Mouse (Mus musculus) heart, embryonic 14.5 days (tissue): ENCODE data around the gene Lyrm9. TPM values are rescaled to one million over a fixed set of nuclear protein-coding genes. Genes with fewer than 3 reads are reported as not detected.

Experiments
- ATAC-seq: fragments of 200-750 bp; cut with Nextera tagmentation; 2 replicates; pipeline ENCODE4 v1.8.0; 2017; ENCODE audit warnings: low read depth, moderate TSS enrichment; ENCODE audit not compliant: insufficient number of reproducible peaks, insufficient read depth, low FRiP score
- H3K27ac ChIP-seq, 2 experiments: fragments of 200-500 bp in 1 of 2; fragments of 300-500 bp in 1 of 2; sonication (generic) in 1 of 2; replicated peaks in 1 of 2; 2 replicates each; pipeline ENCODE4 v1.5.1; 2012 to 2014; ENCODE audit warnings: low read depth in 2 of 2, low read length in 2 of 2, control low read depth in 1 of 2, mild to moderate bottlenecking in 1 of 2, mixed read lengths in 1 of 2; ENCODE audit not compliant: control insufficient read depth in 1 of 2, insufficient read depth in 1 of 2
- H3K27me3 ChIP-seq: fragments of 300-500 bp; sonication (generic); 2 replicates; pipeline ENCODE4 v1.6.1; 2014; ENCODE audit warnings: mild to moderate bottlenecking, low read length, control low read depth; ENCODE audit not compliant: control insufficient read depth, insufficient read depth
- H3K36me3 ChIP-seq: fragments of 300-500 bp; sonication (generic); 2 replicates; pipeline ENCODE4 v1.6.1; 2014; ENCODE audit warnings: mild to moderate bottlenecking, control low read depth, low read length, mixed read lengths; ENCODE audit not compliant: control insufficient read depth, insufficient read depth
- H3K4me1 ChIP-seq, 2 experiments: fragments of 200-500 bp in 1 of 2; fragments of 300-500 bp in 1 of 2; sonication (generic) in 1 of 2; 2 replicates each; pipeline ENCODE4 v1.6.1; 2012 to 2014; ENCODE audit warnings: low read length in 2 of 2, control low read depth in 1 of 2, mixed read lengths in 1 of 2; ENCODE audit not compliant: control insufficient read depth in 2 of 2, insufficient read depth in 2 of 2
- H3K4me2 ChIP-seq: fragments of 300-500 bp; sonication (generic); 2 replicates; pipeline ENCODE4 v1.6.1; 2014; ENCODE audit warnings: mild to moderate bottlenecking, low read length
- H3K4me3 ChIP-seq, 2 experiments: fragments of 200-500 bp in 1 of 2; fragments of 300-500 bp in 1 of 2; sonication (generic) in 1 of 2; 2 replicates each; pipeline ENCODE4 v1.5.1; 2012 to 2014; ENCODE audit warnings: low read length in 2 of 2, mild to moderate bottlenecking in 2 of 2, control low read depth in 1 of 2, low read depth in 1 of 2, moderate library complexity in 1 of 2; ENCODE audit not compliant: control insufficient read depth in 1 of 2, insufficient read depth in 1 of 2
- H3K9ac ChIP-seq: fragments of 300-500 bp; sonication (generic); 2 replicates; pipeline ENCODE4 v1.6.1; 2014; ENCODE audit warnings: mild to moderate bottlenecking, low read length
- H3K9me3 ChIP-seq: fragments of 300-500 bp; sonication (generic); 2 replicates; pipeline ENCODE4 v1.6.1; 2016; ENCODE audit warnings: low read length, control low read depth; ENCODE audit not compliant: control insufficient read depth
- WGBS: fragments of 180-500 bp; shearing (Covaris S2); extraction: QIAGEN DNeasy Blood & Tissue Kit; methylation state at CpG from one replicate; pipeline ENCODE4 v1.1.7; 2014; 5-methylcytosine and 5-hydroxymethylcytosine counted together
- polyA plus RNA-seq: library from polyadenylated mRNA; unstranded; fragments of >200 nt; fragmentation: Nextera tagmentation; extraction: Ambion mirVana; gene quantifications from 2 replicates; pipeline ENCODE4 v1.2.1, GENCODE M21; 2014

Gene Lyrm9
- polyA plus RNA-seq, 1 experiment from 2014 or later: 41.2 TPM

GRCm38 (mm10) chr11:78815986-78816792 lies 10.2 kb upstream of the Lyrm9 start:
- no peaks in the 10 kb centered on the region for H3K9me3 ChIP-seq
- no peak for ATAC-seq
- H3K4me3 ChIP-seq: no peak overlapping the region
- no peak overlapping the region for H3K27ac ChIP-seq
- no peaks in the 10 kb centered on the region for H3K36me3 ChIP-seq
- H3K27me3 ChIP-seq: no peaks in the 10 kb centered on the region
- 71% methylated on average over 14 of the region's 14 CpGs for WGBS
- no peak overlapping the region for H3K9ac ChIP-seq
- H3K4me2 ChIP-seq: no peak overlapping the region
- peaks cover 0 to 4% of the 10 kb centered on the region in 2 experiments; a peak in 1 of 4 replicates for H3K4me1 ChIP-seq

- Histone ChIP-seq H3K9me3 (no peaks in the 10 kb centered on the region), H3K4me3 (no peak overlapping the region), H3K4me1 (peaks cover 0 to 6% of the 10 kb centered on the region in 2 experiments; a peak in 1 of 4 replicates), H3K9ac (no peak overlapping the region), H3K27me3 (no peaks in the 10 kb centered on the region), H3K27ac (no peak overlapping the region), H3K4me2 (no peak overlapping the region), H3K36me3 (no peaks in the 10 kb centered on the region)
- WGBS: 81% methylated on average over 11 of the region's 11 CpGs
- ATAC-seq: no peak
These were observed 8.9 kb upstream of the Lyrm9 start for GRCm38 (mm10) chr11:78817311-78818022.

GRCm38 (mm10) chr11:78820337-78821000 lies 5.9 kb upstream of the Lyrm9 start:
- no peaks in the 10 kb centered on the region for H3K9me3 ChIP-seq
- H3K4me2 ChIP-seq: no peak overlapping the region
- ATAC-seq: no peak
- H3K4me1 ChIP-seq: peaks cover 0 to 6% of the 10 kb centered on the region in 2 experiments; a peak in 1 of 4 replicates
- H3K27me3 ChIP-seq: no peaks in the 10 kb centered on the region
- H3K36me3 ChIP-seq: no peaks in the 10 kb centered on the region
- H3K9ac ChIP-seq: no peak overlapping the region
- no peak overlapping the region for H3K4me3 ChIP-seq
- 43% methylated on average over 12 of the region's 12 CpGs for WGBS
- no peak overlapping the region for H3K27ac ChIP-seq

- peaks cover 10 to 14% of the 10 kb centered on the region in 2 experiments for H3K4me1 ChIP-seq
- H3K36me3 ChIP-seq: no peaks in the 10 kb centered on the region
- WGBS: 57% methylated on average over 13 of the region's 13 CpGs
- no peaks in the 10 kb centered on the region for H3K9me3 ChIP-seq
- H3K9ac ChIP-seq: no peak overlapping the region
- H3K27me3 ChIP-seq: no peaks in the 10 kb centered on the region
- H3K4me2 ChIP-seq: no peak overlapping the region
- no peak overlapping the region for H3K27ac ChIP-seq
- ATAC-seq: no peak
- no peak overlapping the region for H3K4me3 ChIP-seq
These were observed 3.4 kb upstream of the Lyrm9 start for GRCm38 (mm10) chr11:78822792-78823498.

- Histone ChIP-seq H3K9ac (peak overlapping the region; percentile 80; the same call in 1 of the 2 replicates), H3K27me3 (no peaks in the 10 kb centered on the region), H3K4me1 (peaks cover 29 to 53% of the 10 kb centered on the region in 2 experiments), H3K9me3 (no peaks in the 10 kb centered on the region), H3K36me3 (no peaks in the 10 kb centered on the region), H3K4me3 (no peak overlapping the region), H3K4me2 (peak overlapping the region; percentile 73), H3K27ac (no peak overlapping the region)
- 46% methylated on average over 7 of the region's 7 CpGs for WGBS
- no peak for ATAC-seq
These were observed 1.2 kb downstream of the Lyrm9 start for GRCm38 (mm10) chr11:78827546-78827945.

GRCm38 (mm10) chr11:78828386-78828785 lies 2.0 kb downstream of the Lyrm9 start:
- no peak for ATAC-seq
- H3K4me1 ChIP-seq: peaks cover 37 to 61% of the 10 kb centered on the region in 2 experiments
- peak overlapping the region in 1 of 2 experiments; percentile 63; a peak in 1 of 4 replicates for H3K27ac ChIP-seq
- no peak overlapping the region for H3K4me3 ChIP-seq
- no peaks in the 10 kb centered on the region for H3K9me3 ChIP-seq
- H3K9ac ChIP-seq: no peak overlapping the region
- no peaks in the 10 kb centered on the region for H3K36me3 ChIP-seq
- WGBS: 45% methylated on average over 2 of the region's 2 CpGs
- H3K27me3 ChIP-seq: no peaks in the 10 kb centered on the region
- H3K4me2 ChIP-seq: no peak overlapping the region

GRCm38 (mm10) chr11:78829373-78829772 lies 3.0 kb downstream of the Lyrm9 start:
- ATAC-seq: peak; percentile 33; the same call in 1 of the 2 replicates

More at GRCm38 (mm10) chr11:78829373-78829772, 3.0 kb downstream of the Lyrm9 start:
- Histone ChIP-seq H3K36me3 (no peaks in the 10 kb centered on the region), H3K27me3 (no peaks in the 10 kb centered on the region), H3K9ac (0 out of 2 replicates have a peak overlapping the region, but pooled peaks have one; percentile 32), H3K9me3 (no peaks in the 10 kb centered on the region), H3K4me2 (peak overlapping the region; percentile 30; the same call in 1 of the 2 replicates), H3K27ac (peak overlapping the region; percentile 55 to 63), H3K4me1 (peaks cover 40 to 63% of the 10 kb centered on the region in 2 experiments), H3K4me3 (no peak overlapping the region)
- WGBS: 14% methylated on average over 6 of the region's 6 CpGs
